Mouse (Mus musculus): Measurements from ENCODE around the gene 3110082I17Rik.

3110082I17Rik gene

GRCm38 (mm10) chr5:139352317-139352716, 108.0 kb downstream of the 3110082I17Rik start, which contains the start of gene Cyp2w1:
TSS of gene Cyp2w1 (plus strand) at chr5:139352617.
- TF ChIP-seq POU5F1 (IDR thresholded peaks at IDR 0.05; ENCODE audit: borderline replicate concordance, low read length) (no peak), CTCF (conservative IDR thresholded peaks at IDR 0.05; ENCODE audit: low read length) (no peak), NANOG (IDR thresholded peaks at IDR 0.05; ENCODE audit: borderline replicate concordance, low read length) (no peak)
- H3K27me3 ChIP-seq (ENCODE audit: insufficient read depth, low read length), result peaks cover 6% of the 10 kb centered on the region; the same call in 1 of the 2 replicates
- no peak within 1 kb of the TSS for H3K4me3 ChIP-seq (replicated peaks; ENCODE audit: low read length)
- no peaks in the 10 kb centered on the region for H3K9me3 ChIP-seq (ENCODE audit: low read length)
- H3K36me3 ChIP-seq (ENCODE audit: insufficient read depth, low read length), result no peaks in the 10 kb centered on the region
- peaks cover 66% of the 10 kb centered on the region for H3K4me1 ChIP-seq (replicated peaks; ENCODE audit: low read depth, low read length)

GRCm38 (mm10) chr5:139351628-139352027, 108.7 kb downstream of the 3110082I17Rik start:
- TF ChIP-seq POU5F1 (IDR thresholded peaks at IDR 0.05; ENCODE audit: borderline replicate concordance, low read length) (no peak), CTCF (conservative IDR thresholded peaks at IDR 0.05; ENCODE audit: low read length) (no peak)
- Histone ChIP-seq H3K9me3 (ENCODE audit: low read length) (no peaks in the 10 kb centered on the region), H3K36me3 (ENCODE audit: insufficient read depth, low read length) (no peaks in the 10 kb centered on the region)

GRCm38 (mm10) chr5:139351134-139351533, 109.2 kb downstream of the 3110082I17Rik start, which contains the start of gene Cox19:
TSS of gene Cox19 (minus strand) at chr5:139351418.
- H3K36me3 ChIP-seq (ENCODE audit: insufficient read depth, low read length), result no peaks in the 10 kb centered on the region
- no peak for TF ChIP-seq CTCF (conservative IDR thresholded peaks at IDR 0.05; ENCODE audit: low read length)
- TF ChIP-seq POU5F1 (IDR thresholded peaks at IDR 0.05; ENCODE audit: borderline replicate concordance, low read length), result no peak
- TF ChIP-seq NANOG (IDR thresholded peaks at IDR 0.05; ENCODE audit: borderline replicate concordance, low read length), result no peak
- H3K4me3 ChIP-seq (replicated peaks; ENCODE audit: low read length), result no peak within 1 kb of the TSS
- no peaks in the 10 kb centered on the region for H3K9me3 ChIP-seq (ENCODE audit: low read length)
- peaks cover 16% of the 10 kb centered on the region for H3K27me3 ChIP-seq (ENCODE audit: insufficient read depth, low read length)
- peaks cover 54% of the 10 kb centered on the region for H3K4me1 ChIP-seq (replicated peaks; ENCODE audit: low read depth, low read length)

More at GRCm38 (mm10) chr5:139351628-139352027, 108.7 kb downstream of the 3110082I17Rik start:
- Histone ChIP-seq H3K27me3 (ENCODE audit: insufficient read depth, low read length) (peaks cover 11% of the 10 kb centered on the region), H3K4me3 (replicated peaks; ENCODE audit: low read length) (no peak overlapping the region), H3K4me1 (replicated peaks; ENCODE audit: low read depth, low read length) (peaks cover 59% of the 10 kb centered on the region)

DNA sequence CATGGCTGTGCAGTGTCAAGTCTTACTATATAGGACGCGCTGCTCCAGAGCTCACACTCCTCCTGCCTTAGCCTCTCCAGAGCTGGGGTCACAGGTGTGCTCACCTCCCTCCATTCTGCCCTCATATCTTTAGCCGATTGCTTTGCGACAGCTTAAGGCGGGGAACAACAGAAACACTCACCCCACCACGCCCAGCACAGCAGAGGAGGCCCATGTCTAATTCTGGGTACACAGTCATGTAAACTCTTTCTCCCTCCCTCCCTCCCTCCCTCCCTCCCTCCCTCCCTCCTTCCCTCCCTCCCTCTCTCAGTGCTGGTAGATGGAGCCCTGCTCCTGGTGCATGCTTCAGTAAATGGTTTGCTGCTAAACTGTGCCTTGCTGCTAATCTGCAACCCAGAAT, 110.6 kb downstream of the 3110082I17Rik start:
- H3K27me3 ChIP-seq (ENCODE audit: insufficient read depth, low read length), result peaks cover 17% of the 10 kb centered on the region
- H3K9me3 ChIP-seq (ENCODE audit: low read length), result no peaks in the 10 kb centered on the region
- no peak overlapping the region for H3K4me3 ChIP-seq (replicated peaks; ENCODE audit: low read length)

GRCm38 (mm10) chr5:139347225-139347624, 113.1 kb downstream of the 3110082I17Rik start:
- Histone ChIP-seq H3K9me3 (ENCODE audit: low read length) (no peaks in the 10 kb centered on the region), H3K36me3 (ENCODE audit: insufficient read depth, low read length) (peaks cover 9% of the 10 kb centered on the region), H3K4me1 (replicated peaks; ENCODE audit: low read depth, low read length) (peaks cover 52% of the 10 kb centered on the region), H3K27me3 (ENCODE audit: insufficient read depth, low read length) (peaks cover 17% of the 10 kb centered on the region), H3K4me3 (replicated peaks; ENCODE audit: low read length) (no peak overlapping the region)
- no peak for TF ChIP-seq POU5F1 (IDR thresholded peaks at IDR 0.05; ENCODE audit: borderline replicate concordance, low read length)
- TF ChIP-seq NANOG (IDR thresholded peaks at IDR 0.05; ENCODE audit: borderline replicate concordance, low read length), result no peak
- TF ChIP-seq CTCF (conservative IDR thresholded peaks at IDR 0.05; ENCODE audit: low read length), result no peak

More for the DNA sequence above, 110.6 kb downstream of the 3110082I17Rik start:
- TF ChIP-seq CTCF (conservative IDR thresholded peaks at IDR 0.05; ENCODE audit: low read length) (no peak), POU5F1 (IDR thresholded peaks at IDR 0.05; ENCODE audit: borderline replicate concordance, low read length) (no peak), NANOG (IDR thresholded peaks at IDR 0.05; ENCODE audit: borderline replicate concordance, low read length) (no peak)
- H3K4me1 ChIP-seq (replicated peaks; ENCODE audit: low read depth, low read length), result peaks cover 51% of the 10 kb centered on the region
- no peaks in the 10 kb centered on the region for H3K36me3 ChIP-seq (ENCODE audit: insufficient read depth, low read length)

GRCm38 (mm10) chr5:139345364-139345714, 115.0 kb downstream of the 3110082I17Rik start:
- TF ChIP-seq POU5F1 (IDR thresholded peaks at IDR 0.05; ENCODE audit: borderline replicate concordance, low read length) (no peak), NANOG (IDR thresholded peaks at IDR 0.05; ENCODE audit: borderline replicate concordance, low read length) (no peak), CTCF (conservative IDR thresholded peaks at IDR 0.05; ENCODE audit: low read length) (no peak)
- Histone ChIP-seq H3K27me3 (ENCODE audit: insufficient read depth, low read length) (peaks cover 14% of the 10 kb centered on the region), H3K36me3 (ENCODE audit: insufficient read depth, low read length) (peaks cover 22% of the 10 kb centered on the region), H3K9me3 (ENCODE audit: low read length) (no peaks in the 10 kb centered on the region), H3K4me3 (replicated peaks; ENCODE audit: low read length) (peak overlapping the region; percentile 98), H3K4me1 (replicated peaks; ENCODE audit: low read depth, low read length) (peaks cover 56% of the 10 kb centered on the region)

GRCm38 (mm10) chr5:139344687-139345363, 115.5 kb downstream of the 3110082I17Rik start:
- TF ChIP-seq CTCF (conservative IDR thresholded peaks at IDR 0.05; ENCODE audit: low read length) (no peak), NANOG (IDR thresholded peaks at IDR 0.05; ENCODE audit: borderline replicate concordance, low read length) (no peak), POU5F1 (IDR thresholded peaks at IDR 0.05; ENCODE audit: borderline replicate concordance, low read length) (no peak)
- Histone ChIP-seq H3K27me3 (ENCODE audit: insufficient read depth, low read length) (peaks cover 14% of the 10 kb centered on the region), H3K4me1 (replicated peaks; ENCODE audit: low read depth, low read length) (peaks cover 61% of the 10 kb centered on the region), H3K4me3 (replicated peaks; ENCODE audit: low read length) (peak overlapping the region; percentile 98), H3K36me3 (ENCODE audit: insufficient read depth, low read length) (peaks cover 27% of the 10 kb centered on the region), H3K9me3 (ENCODE audit: low read length) (no peaks in the 10 kb centered on the region)

DNA sequence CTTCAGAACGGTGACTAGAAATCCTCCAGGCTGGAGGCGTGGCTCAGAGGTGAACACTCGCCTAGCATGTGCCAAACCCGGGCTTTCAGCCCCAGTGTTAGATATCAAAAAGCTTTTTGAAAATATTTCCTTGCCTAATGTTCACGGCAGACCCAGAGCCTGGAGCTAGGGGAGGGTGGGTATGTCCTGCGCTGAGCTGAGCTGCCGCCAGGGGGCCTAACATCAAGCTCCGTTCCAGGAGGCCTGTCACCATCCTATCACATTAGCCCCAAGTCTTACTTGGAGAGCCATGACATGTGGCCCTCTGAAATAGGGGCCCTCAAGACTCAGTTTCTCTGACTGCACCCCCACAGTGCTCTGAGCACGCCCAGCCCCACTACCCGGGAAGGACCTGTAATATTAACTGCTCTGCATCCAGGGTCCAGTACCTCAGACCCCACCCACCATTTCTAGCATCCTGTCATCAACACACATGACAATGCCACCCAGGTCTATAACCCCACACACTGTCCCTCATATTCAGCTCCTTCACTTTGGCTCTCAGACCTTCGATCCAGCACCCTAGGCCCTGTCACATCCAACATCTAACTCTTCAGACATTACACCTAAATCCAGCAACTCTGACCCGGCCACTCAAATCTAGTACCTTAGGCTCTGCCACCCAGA, 116.2 kb downstream of the 3110082I17Rik start:
- peak overlapping the region; percentile 98 for H3K4me3 ChIP-seq (replicated peaks; ENCODE audit: low read length)
- peaks cover 62% of the 10 kb centered on the region for H3K4me1 ChIP-seq (replicated peaks; ENCODE audit: low read depth, low read length)
- peaks cover 34% of the 10 kb centered on the region for H3K36me3 ChIP-seq (ENCODE audit: insufficient read depth, low read length)
- peaks cover 14% of the 10 kb centered on the region for H3K27me3 ChIP-seq (ENCODE audit: insufficient read depth, low read length)
- H3K9me3 ChIP-seq (ENCODE audit: low read length), result no peaks in the 10 kb centered on the region
- peak; percentile 71 for TF ChIP-seq CTCF (conservative IDR thresholded peaks at IDR 0.05; ENCODE audit: low read length)
- no peak for TF ChIP-seq POU5F1 (IDR thresholded peaks at IDR 0.05; ENCODE audit: borderline replicate concordance, low read length)
